ENCODE assay signal across 14 mouse cellular contexts in the genomic region with DNA sequence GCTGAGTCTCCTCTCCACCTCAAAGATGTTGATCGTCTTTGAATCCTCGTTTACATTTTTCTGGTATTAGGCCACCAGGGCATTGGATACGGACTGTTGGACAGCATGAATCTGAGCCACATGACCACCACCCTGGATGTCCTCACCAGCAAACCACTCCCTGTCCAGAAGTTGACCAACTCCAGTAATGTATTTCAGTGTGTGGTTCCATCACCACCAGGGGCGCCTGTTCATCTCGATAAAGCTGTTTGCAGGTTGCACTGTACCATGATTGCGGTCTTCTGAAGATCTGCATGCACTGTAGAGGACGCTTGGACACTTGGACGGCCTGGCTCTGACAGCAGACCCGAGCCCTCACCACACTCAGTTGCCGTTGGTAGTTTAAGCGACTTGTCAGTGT. TPM values are rescaled to one million over a fixed set of nuclear protein-coding genes. Genes with fewer than 3 reads are reported as not detected.
A peak's percentile ranks its signal among the peaks of the same experiment; 100 is the strongest.
DNase-seq lines count a peak whose midpoint lies in the region; ATAC-seq and TF ChIP-seq lines count a peak whose summit lies in the region.
"Had no signal": no experiment of that assay in that cellular context is flagged by ENCODE, and none has a peak within 500 bp of the region (broad histone marks: within the 10 kb centered on the region; RNA-seq: fewer than 3 reads in every experiment).

No protein-coding gene starts in this region.

- 78% methylated on average over 11 of the region's 11 CpGs for WGBS in heart, postnatal 0 days
- 70% methylated on average over 11 of the region's 11 CpGs for WGBS in lung, adult 2 months
- 70% methylated on average over 11 of the region's 11 CpGs for WGBS in small intestine, adult 2 months

- DNase-seq in heart, postnatal 0 days (ENCODE audit: low spot score): no peak
- no peak for DNase-seq in heart, postnatal 36 days
- DNase-seq in lung, postnatal 10 days: peak; percentile 67
- no peak for DNase-seq in lung, adult 2 months
- DNase-seq in NIH3T3 (ENCODE audit: low read depth): peak; percentile 59
- DNase-seq: adrenal gland, postnatal 25 days; cerebellum, postnatal 25 days; layer of hippocampus, postnatal 36 days; liver, embryonic 13.5 days had no signal

- 0 out of 2 replicates have a peak, but pooled peaks cover 1% of the 10 kb centered on the region for H3K4me1 ChIP-seq in heart, postnatal 0 days (ENCODE audit: control insufficient read depth, insufficient read depth)
- 0 out of 2 replicates have a peak, but pooled peaks cover 3% of the 10 kb centered on the region for H3K4me1 ChIP-seq in lung, adult 2 months (ENCODE audit: control insufficient read depth, insufficient read depth, low read length)
- peaks cover 13% of the 10 kb centered on the region for H3K4me1 ChIP-seq in small intestine, adult 2 months (ENCODE audit: control insufficient read depth, insufficient read depth, insufficient read length, low read length)

- no peak for TF ChIP-seq POLR2A in lung, adult 2 months (IDR thresholded peaks at IDR 0.05; ENCODE audit: borderline replicate concordance, extremely low read depth, low read depth, low read length)
- no peak for TF ChIP-seq POLR2A in small intestine, adult 2 months (IDR thresholded peaks at IDR 0.05; ENCODE audit: low read depth, low read length)

- intact Hi-C loops in heart, postnatal 36 days (cut with DNase I): no loop called here

- H3K27me3 ChIP-seq in heart, postnatal 0 days (ENCODE audit: control insufficient read depth, insufficient read depth, low read length): peaks cover 19% of the 10 kb centered on the region
- H3K27me3 ChIP-seq in small intestine, adult 2 months (ENCODE audit: control insufficient read depth, insufficient read depth, low read length): no peaks in the 10 kb centered on the region

- TF ChIP-seq CTCF in heart, postnatal 0 days (IDR thresholded peaks at IDR 0.05; ENCODE audit: low read depth): peak; percentile 34
- TF ChIP-seq CTCF in lung, adult 2 months (IDR thresholded peaks at IDR 0.05; ENCODE audit: insufficient read depth, low read length): no peak
- TF ChIP-seq CTCF in small intestine, adult 2 months (IDR thresholded peaks at IDR 0.05; ENCODE audit: extremely low read depth, insufficient read length, insufficient replicate concordance, low read depth, low read length): peak; percentile 37; the same call in 1 of the 2 replicates

- H3K27ac ChIP-seq in heart, postnatal 0 days (ENCODE audit: low read depth): no peak overlapping the region
- H3K27ac ChIP-seq in small intestine, adult 2 months (ENCODE audit: insufficient read depth, low read depth, low read length): no peak overlapping the region
- H3K27ac ChIP-seq: heart, embryonic 13.5 days; liver, embryonic 13.5 days; midbrain, embryonic 15.5 days had no signal

- TF ChIP-seq EP300 in heart, postnatal 0 days (IDR thresholded peaks at IDR 0.05; ENCODE audit: low read depth): no peak

- H3K4me3 ChIP-seq in heart, postnatal 0 days (ENCODE audit: low read depth, low read length): no peak overlapping the region
- no peak overlapping the region for H3K4me3 ChIP-seq in lung, adult 2 months (replicated peaks; ENCODE audit: extremely low read depth, low read depth, low read length)
- H3K4me3 ChIP-seq in small intestine, adult 2 months (ENCODE audit: low read depth, low read length): no peak overlapping the region
- H3K4me3 ChIP-seq: heart, embryonic 13.5 days; liver, embryonic 13.5 days; midbrain, embryonic 15.5 days had no signal

- no peak for ATAC-seq in heart, postnatal 0 days (ENCODE audit: insufficient read depth, low read depth)
- no peak for ATAC-seq in frontal cortex, adult (ENCODE audit: low TSS enrichment)
- ATAC-seq: inflammation-experienced regulatory T-cells, adult 6 months; midbrain, embryonic 15.5 days had no signal

- no peaks in the 10 kb centered on the region for H3K9me3 ChIP-seq in heart, postnatal 0 days (replicated peaks; ENCODE audit: control insufficient read depth, low read length)
- H3K9me3 ChIP-seq: heart, embryonic 13.5 days; liver, embryonic 13.5 days; midbrain, embryonic 15.5 days had no signal

- H3K9ac ChIP-seq in heart, postnatal 0 days (replicated peaks; ENCODE audit: low read depth, low read length): no peak overlapping the region
- H3K9ac ChIP-seq: heart, embryonic 13.5 days; liver, embryonic 13.5 days; midbrain, embryonic 15.5 days had no signal

- H3K36me3 ChIP-seq in heart, postnatal 0 days (replicated peaks; ENCODE audit: control insufficient read depth, insufficient read depth, low read length): no peaks in the 10 kb centered on the region
- no peaks in the 10 kb centered on the region for H3K36me3 ChIP-seq in small intestine, adult 2 months (ENCODE audit: control insufficient read depth, insufficient read depth, low read length)
- H3K36me3 ChIP-seq: heart, embryonic 13.5 days; liver, embryonic 13.5 days; midbrain, embryonic 15.5 days had no signal

- no peak overlapping the region for H3K4me2 ChIP-seq in heart, postnatal 0 days (ENCODE audit: low read depth, low read length)
- H3K4me2 ChIP-seq: heart, embryonic 13.5 days; liver, embryonic 13.5 days; midbrain, embryonic 15.5 days had no signal

RNA-seq across cellular contexts. Expression of gene H2-DMb2, which starts 9.8 kb away (rescaled TPM):
- 1.5 TPM in 1 of 2 replicates, not detected in the other for total RNA-seq in heart, postnatal 0 days (2014; rRNA removed; ENCODE audit: low replicate concordance)
- 0.33 and 0.38 TPM in 2 replicates for polyA plus RNA-seq in heart, postnatal 0 days (2015; fragmentation: Nextera tagmentation; extraction: Ambion mirVana)
- 1 to 10 TPM; 1.3 to 1.7 TPM for total RNA-seq in heart, postnatal 36 days (2021)
- polyA plus RNA-seq in lung, adult 2 months (2012; rRNA removed): 33.3 and 38.9 TPM in 2 replicates
- polyA plus RNA-seq in small intestine, adult 2 months (2012; rRNA removed): 12.7 and 25.4 TPM in 2 replicates

RNA-seq across cellular contexts. Expression of gene Brd2, which starts 10.9 kb away (rescaled TPM):
- total RNA-seq in heart, postnatal 0 days (2014; rRNA removed; ENCODE audit: low replicate concordance): 83.2 and 87.5 TPM in 2 replicates
- polyA plus RNA-seq in heart, postnatal 0 days (2015; fragmentation: Nextera tagmentation; extraction: Ambion mirVana): 33.4 and 38.4 TPM in 2 replicates
- total RNA-seq in heart, postnatal 36 days (2021): 10 to 100 TPM; 80.5 to 87.0 TPM
- polyA plus RNA-seq in lung, adult 2 months (2012; rRNA removed): 101 and 140 TPM in 2 replicates
- 41.2 and 73.1 TPM in 2 replicates for polyA plus RNA-seq in small intestine, adult 2 months (2012; rRNA removed)

RNA-seq across cellular contexts. Expression of gene H2-DMa, which starts 13.9 kb away (rescaled TPM):
- 2.6 and 7.2 TPM in 2 replicates for total RNA-seq in heart, postnatal 0 days (2014; rRNA removed; ENCODE audit: low replicate concordance)
- polyA plus RNA-seq in heart, postnatal 0 days (2015; fragmentation: Nextera tagmentation; extraction: Ambion mirVana): 4.2 and 4.6 TPM in 2 replicates
- 1 to 10 TPM; 4.0 to 6.5 TPM for total RNA-seq in heart, postnatal 36 days (2021)
- polyA plus RNA-seq in lung, adult 2 months (2012; rRNA removed): 109 and 118 TPM in 2 replicates
- 35.4 and 169 TPM in 2 replicates for polyA plus RNA-seq in small intestine, adult 2 months (2012; rRNA removed)

RNA-seq across cellular contexts. Expression of gene H2-DMb1, which starts 19.6 kb away (rescaled TPM):
- total RNA-seq in heart, postnatal 0 days (2014; rRNA removed; ENCODE audit: low replicate concordance): 0.19 TPM in 1 of 2 replicates, not detected in the other
- polyA plus RNA-seq in heart, postnatal 0 days (2015; fragmentation: Nextera tagmentation; extraction: Ambion mirVana): 0.65 and 0.90 TPM in 2 replicates
- 1 to 10 TPM; 1.5 to 2.9 TPM for total RNA-seq in heart, postnatal 36 days (2021)
- polyA plus RNA-seq in lung, adult 2 months (2012; rRNA removed): 146 and 187 TPM in 2 replicates
- polyA plus RNA-seq in small intestine, adult 2 months (2012; rRNA removed): 39.0 and 281 TPM in 2 replicates

RNA-seq across cellular contexts. Expression of gene H2-Oa, which starts 41.1 kb away (rescaled TPM):
- not detected in 2 replicates for total RNA-seq in heart, postnatal 0 days (2014; rRNA removed; ENCODE audit: low replicate concordance)
- polyA plus RNA-seq in heart, postnatal 0 days (2015; fragmentation: Nextera tagmentation; extraction: Ambion mirVana): not detected in 2 replicates
- total RNA-seq in heart, postnatal 36 days (2021): not detected
- polyA plus RNA-seq in lung, adult 2 months (2012; rRNA removed): 14.1 and 19.8 TPM in 2 replicates
- 7.2 and 16.6 TPM in 2 replicates for polyA plus RNA-seq in small intestine, adult 2 months (2012; rRNA removed)
- polyA plus RNA-seq: midbrain, embryonic 15.5 days had no signal

Comparison
In these comparisons a context has a peak if more than half of its experiments do, and no peak if none do; other contexts are left out.
1. DNase-seq: peak in lung, postnatal 10 days (single experiment) and NIH3T3 (single experiment); none in heart, postnatal 0 days (single experiment), heart, postnatal 36 days (0 of 2) and lung, adult 2 months (single experiment).